Mouse (Mus musculus) forebrain, embryonic 14.5 days (tissue): ENCODE results near the gene Hoxa13. TPM values are rescaled to one million over a fixed set of nuclear protein-coding genes. Genes with fewer than 3 reads are reported as not detected.

Experiments used
- ATAC-seq: fragments of 200-750 bp; cut with Nextera tagmentation; 2 replicates; pipeline ENCODE4 v1.8.0; 2017; ENCODE audit warnings: mild to moderate bottlenecking, moderate library complexity
- DNase-seq: peaks from one replicate; pipeline ENCODE4 v3.0.0-alpha.2; 2015; ENCODE audit warnings: low spot score
- H3K27ac ChIP-seq: fragments of 300-500 bp; sonication (generic); 2 replicates; pipeline ENCODE4 v1.5.1; 2014; ENCODE audit warnings: low read depth, mild to moderate bottlenecking, control low read depth, low read length, moderate library complexity
- H3K27me3 ChIP-seq: fragments of 300-500 bp; sonication (generic); replicated peaks from 2 replicates; pipeline ENCODE4 v1.6.1; 2014; ENCODE audit warnings: low read length, control low read depth, mixed read lengths; ENCODE audit not compliant: control insufficient read depth, insufficient read depth
- H3K36me3 ChIP-seq: fragments of 300-500 bp; sonication (generic); 2 replicates; pipeline ENCODE4 v1.6.1; 2014; ENCODE audit warnings: low read length, control low read depth; ENCODE audit not compliant: control insufficient read depth, insufficient read depth
- H3K4me1 ChIP-seq: fragments of 300-500 bp; sonication (generic); 2 replicates; pipeline ENCODE4 v1.6.1; 2014; ENCODE audit warnings: antibody characterized with exemption, low read length, control low read depth; ENCODE audit not compliant: control insufficient read depth, insufficient read depth
- H3K4me2 ChIP-seq: fragments of 300-500 bp; sonication (generic); 2 replicates; pipeline ENCODE4 v1.6.1; 2014; ENCODE audit warnings: mild to moderate bottlenecking, control low read depth, low read length
- H3K4me3 ChIP-seq: fragments of 300-500 bp; sonication (generic); 2 replicates; pipeline ENCODE4 v1.5.1; 2014; ENCODE audit warnings: low read depth, low read length, control low read depth
- H3K9ac ChIP-seq: fragments of 300-500 bp; sonication (generic); 2 replicates; pipeline ENCODE4 v1.6.1; 2014; ENCODE audit warnings: mild to moderate bottlenecking, low read length, control low read depth, moderate library complexity
- H3K9me3 ChIP-seq: fragments of 300-500 bp; sonication (generic); replicated peaks from 2 replicates; pipeline ENCODE4 v1.6.1; 2016; ENCODE audit warnings: low read length, control low read depth, mixed read lengths; ENCODE audit not compliant: control insufficient read depth
- WGBS: fragments of 180-500 bp; shearing (Covaris S2); extraction: QIAGEN DNeasy Blood & Tissue Kit; methylation state at CpG from one replicate; pipeline ENCODE4 v1.1.7; 2014; 5-methylcytosine and 5-hydroxymethylcytosine counted together
- polyA plus RNA-seq: library from polyadenylated mRNA; unstranded; fragments of >200 nt; fragmentation: Nextera tagmentation; extraction: Ambion mirVana; gene quantifications from 2 replicates; pipeline ENCODE4 v1.2.1, GENCODE M21; 2014

Gene Hoxa13
- polyA plus RNA-seq, 1 experiment from 2014 or later: not detected

GRCm38 (mm10) chr6:52223939-52224760 lies 36.5 kb downstream of the Hoxa13 start:
- DNase-seq (no peak), ATAC-seq (no peak)
- Histone ChIP-seq H3K4me1 (peaks cover 2% of the 10 kb centered on the region; the same call in 1 of the 2 replicates), H3K4me2 (no peak overlapping the region), H3K36me3 (no peaks in the 10 kb centered on the region), H3K4me3 (no peak overlapping the region), H3K27me3 (peaks cover 99% of the 10 kb centered on the region), H3K9me3 (no peaks in the 10 kb centered on the region), H3K9ac (no peak overlapping the region), H3K27ac (no peak overlapping the region)
- WGBS: 1% methylated on average over 24 of the region's 24 CpGs

GRCm38 (mm10) chr6:52222729-52223128 lies 38.0 kb downstream of the Hoxa13 start:
- Histone ChIP-seq H3K27me3 (peaks cover 100% of the 10 kb centered on the region), H3K4me1 (peaks cover 2% of the 10 kb centered on the region; the same call in 1 of the 2 replicates), H3K4me2 (no peak overlapping the region), H3K4me3 (no peak overlapping the region), H3K36me3 (no peaks in the 10 kb centered on the region), H3K9me3 (no peaks in the 10 kb centered on the region), H3K27ac (no peak overlapping the region), H3K9ac (no peak overlapping the region)
- 9% methylated on average over 13 of the region's 13 CpGs for WGBS
- DNase-seq: no peak
- ATAC-seq: no peak

DNA sequence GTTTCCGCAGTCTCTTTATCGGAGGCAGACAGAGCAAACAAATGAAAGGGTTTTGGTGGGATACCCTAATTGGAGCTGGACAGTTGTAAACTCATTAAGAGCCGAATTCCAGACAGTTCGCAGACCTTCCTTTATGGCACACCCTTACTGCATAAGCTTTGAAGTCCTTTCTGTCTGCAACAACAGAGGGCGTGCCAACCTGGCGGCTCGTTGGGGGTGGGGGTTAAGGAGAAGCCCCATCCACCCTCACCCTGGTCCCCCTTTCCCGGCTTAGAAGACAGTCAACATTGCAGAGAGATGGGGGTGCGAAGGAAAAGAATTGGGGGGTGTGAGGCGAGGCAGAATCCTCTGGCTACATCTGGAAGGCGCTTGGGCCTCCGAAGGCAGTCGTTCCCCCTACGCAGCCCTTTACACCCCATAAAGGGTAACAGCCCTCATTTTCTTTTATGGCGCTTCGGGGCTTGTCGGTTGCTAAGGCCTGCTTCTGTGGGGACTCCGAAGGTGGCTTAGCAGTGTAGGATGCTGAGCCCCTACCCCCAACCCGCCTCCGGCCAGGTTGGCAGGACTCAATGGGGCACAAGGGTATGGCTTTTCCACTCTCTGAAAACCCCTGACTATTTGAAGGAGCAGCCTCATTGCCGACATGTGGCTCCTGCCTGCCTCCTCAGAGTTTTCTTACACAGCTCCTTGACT lies 38.5 kb downstream of the Hoxa13 start:
- DNase-seq (no peak), ATAC-seq (0 out of 2 replicates have a peak, but pooled peaks have one; percentile 15)
- 4% methylated on average over 21 of the region's 21 CpGs for WGBS
- Histone ChIP-seq H3K4me3 (no peak overlapping the region), H3K9me3 (no peaks in the 10 kb centered on the region), H3K9ac (no peak overlapping the region), H3K4me1 (peaks cover 6% of the 10 kb centered on the region), H3K27me3 (peaks cover 100% of the 10 kb centered on the region), H3K36me3 (no peaks in the 10 kb centered on the region), H3K4me2 (peak overlapping the region; percentile 68), H3K27ac (no peak overlapping the region)

- peak; percentile 87 for DNase-seq
- Histone ChIP-seq H3K4me2 (peak within 1 kb of the TSS; percentile 68), H3K27ac (no peak within 1 kb of the TSS), H3K4me1 (peaks cover 9% of the 10 kb centered on the region), H3K36me3 (no peaks in the 10 kb centered on the region), H3K4me3 (peak within 1 kb of the TSS; percentile 37), H3K9ac (peak within 1 kb of the TSS; percentile 41; the same call in 1 of the 2 replicates), H3K9me3 (no peaks in the 10 kb centered on the region), H3K27me3 (peaks cover 100% of the 10 kb centered on the region)
- ATAC-seq: peak; percentile 64
- under 1% methylated on average over 46 of the region's 46 CpGs for WGBS
Observed at GRCm38 (mm10) chr6:52221337-52221992, 39.2 kb downstream of the Hoxa13 start, which contains the start of gene Hoxa7. TSS of gene Hoxa7 (minus strand) at chr6:52221854.

GRCm38 (mm10) chr6:52220865-52221310 lies 39.8 kb downstream of the Hoxa13 start:
- 5% methylated on average over 12 of the region's 12 CpGs for WGBS

DNA sequence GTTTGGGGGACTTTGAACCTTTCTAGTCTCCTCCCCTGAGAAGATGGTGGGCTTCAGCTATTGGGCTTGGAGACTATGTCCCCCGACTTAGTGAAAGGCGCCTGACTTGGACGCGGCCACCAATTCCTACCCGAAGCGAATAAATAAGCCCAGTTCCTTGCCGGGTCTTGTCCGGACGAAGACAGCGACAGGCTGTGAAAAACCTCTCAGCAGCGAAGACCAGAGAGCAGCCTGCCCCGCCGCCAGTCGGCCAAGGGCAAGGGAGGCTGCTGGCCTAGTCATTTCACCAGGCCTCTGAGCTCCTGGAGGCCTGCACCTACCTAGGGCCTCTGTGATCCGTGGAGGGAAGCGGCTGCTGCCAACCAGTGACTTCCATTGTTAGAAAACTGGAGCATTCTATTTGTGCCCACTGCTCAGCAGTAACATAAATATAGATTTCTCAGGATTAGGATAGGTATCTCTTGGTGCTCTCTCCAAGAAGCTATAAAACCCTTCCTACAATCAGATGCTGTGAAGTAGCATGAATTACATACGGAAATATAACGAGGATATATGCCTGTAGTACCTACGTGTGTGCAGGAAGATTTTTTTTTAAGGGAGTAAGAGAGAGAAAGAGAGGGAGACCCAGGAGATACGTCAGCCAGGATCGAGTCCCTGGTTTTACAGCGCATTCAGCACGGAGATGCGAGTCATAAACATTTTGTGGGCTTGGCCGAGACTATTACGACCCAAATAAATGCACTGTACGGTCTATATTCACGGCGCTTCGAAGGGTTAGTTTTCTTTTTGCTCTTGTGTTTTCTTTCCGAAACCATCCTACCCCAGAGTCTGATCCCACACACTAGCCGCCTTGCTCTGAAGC lies 40.4 kb downstream of the Hoxa13 start:
- DNase-seq: no peak

More at GRCm38 (mm10) chr6:52220865-52221310, 39.8 kb downstream of the Hoxa13 start:
- H3K9ac ChIP-seq: no peak overlapping the region; the same call in 1 of the 2 replicates
- peak overlapping the region; percentile 37; the same call in 1 of the 2 replicates for H3K4me3 ChIP-seq
- H3K36me3 ChIP-seq: no peaks in the 10 kb centered on the region
- no peaks in the 10 kb centered on the region for H3K9me3 ChIP-seq
- no peak overlapping the region for H3K27ac ChIP-seq
- peak overlapping the region; percentile 68 for H3K4me2 ChIP-seq
- H3K27me3 ChIP-seq: peaks cover 100% of the 10 kb centered on the region
- ATAC-seq (no peak), DNase-seq (no peak)
- peaks cover 9% of the 10 kb centered on the region for H3K4me1 ChIP-seq

DNA sequence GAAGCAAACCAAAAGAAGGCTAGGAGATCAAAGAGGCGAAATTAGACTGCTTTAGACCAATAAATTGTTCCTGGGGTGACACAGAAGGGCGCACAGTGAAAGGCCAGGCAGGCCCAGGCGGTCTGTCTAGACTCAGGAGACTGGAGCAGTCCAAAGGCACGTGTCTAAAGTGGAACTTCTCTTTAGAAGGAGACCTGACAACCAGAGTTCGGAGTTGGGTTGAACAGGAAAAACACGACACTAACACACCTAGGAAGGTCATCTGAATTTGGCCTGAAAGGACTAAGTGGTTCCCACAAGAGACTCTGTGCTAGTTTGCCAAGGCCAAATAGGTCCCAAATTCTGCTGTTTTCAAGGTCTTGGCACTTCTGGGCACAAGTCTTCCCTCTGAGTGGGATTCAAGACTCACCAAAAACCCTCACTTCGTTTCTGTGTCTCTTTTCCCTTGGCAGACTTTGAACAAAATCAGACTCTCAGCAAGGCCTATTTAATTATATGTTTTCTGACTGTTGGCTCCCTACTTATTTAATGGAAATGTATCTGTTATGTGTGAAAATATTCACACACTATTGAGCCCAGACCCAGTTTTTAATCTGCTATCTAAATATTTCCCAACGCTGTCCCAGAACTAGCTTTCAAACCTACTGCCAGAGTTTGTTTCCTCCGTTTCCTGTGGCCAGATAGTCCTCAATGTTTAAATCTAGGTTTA lies 41.3 kb downstream of the Hoxa13 start:
- H3K4me2 ChIP-seq: no peak overlapping the region
- no peaks in the 10 kb centered on the region for H3K36me3 ChIP-seq
- no peak for ATAC-seq
- peaks cover 100% of the 10 kb centered on the region for H3K27me3 ChIP-seq
- H3K27ac ChIP-seq: no peak overlapping the region
- no peak for DNase-seq
- no peak overlapping the region for H3K4me3 ChIP-seq
- no peaks in the 10 kb centered on the region for H3K9me3 ChIP-seq
- H3K9ac ChIP-seq: no peak overlapping the region
- WGBS: 16% methylated on average over 9 of the region's 9 CpGs
- H3K4me1 ChIP-seq: peaks cover 9% of the 10 kb centered on the region

More for the DNA sequence above, 40.4 kb downstream of the Hoxa13 start:
- Histone ChIP-seq H3K4me3 (no peak overlapping the region), H3K36me3 (no peaks in the 10 kb centered on the region), H3K27me3 (peaks cover 100% of the 10 kb centered on the region), H3K9me3 (no peaks in the 10 kb centered on the region), H3K4me2 (no peak overlapping the region), H3K27ac (no peak overlapping the region), H3K9ac (no peak overlapping the region), H3K4me1 (peaks cover 9% of the 10 kb centered on the region)
- no peak for ATAC-seq
- 9% methylated on average over 32 of the region's 32 CpGs for WGBS
